Mouse (Mus musculus) MEL (cell line): ENCODE results near the gene Cfap36. TPM values are rescaled to one million over a fixed set of nuclear protein-coding genes. Genes with fewer than 3 reads are reported as not detected.

Source experiments
- DNase-seq: peaks from one replicate; pipeline ENCODE4 v3.0.0; 2011; ENCODE audit warnings: low read depth, low spot score
- H3K27ac ChIP-seq: 2 replicates; pipeline ENCODE4 v1.5.1; 2012; ENCODE audit warnings: low read depth, mild to moderate bottlenecking, control low read depth, low read length, moderate library complexity; ENCODE audit not compliant: control insufficient read depth
- H3K27me3 ChIP-seq, 2 experiments: fragments of 150-350 bp in 1 of 2; sonication (generic) in 1 of 2; 2 replicates each; pipeline ENCODE4 v1.6.1; 2012; ENCODE audit warnings: low read length in 2 of 2, mild to moderate bottlenecking in 2 of 2, improper control_type of control experiment in 1 of 2, moderate library complexity in 1 of 2; ENCODE audit not compliant: insufficient read depth in 2 of 2, control insufficient read depth in 1 of 2
- H3K36me3 ChIP-seq, 2 experiments: 2 replicates each; pipeline ENCODE4 v1.6.1; 2012 to 2014; ENCODE audit warnings: low read length in 2 of 2, improper control_type of control experiment in 1 of 2, inconsistent platforms in 1 of 2, mild to moderate bottlenecking in 1 of 2; ENCODE audit not compliant: insufficient read depth in 2 of 2, control insufficient read depth in 1 of 2
- H3K4me1 ChIP-seq, 2 experiments: fragments of 150-350 bp in 1 of 2; sonication (generic) in 1 of 2; 2 replicates each; pipeline ENCODE4 v1.6.1; 2012; ENCODE audit warnings: low read length in 2 of 2, improper control_type of control experiment in 1 of 2, mild to moderate bottlenecking in 1 of 2; ENCODE audit not compliant: insufficient read depth in 2 of 2, control insufficient read depth in 1 of 2
- H3K4me3 ChIP-seq, 2 experiments: fragments of 150-350 bp in 1 of 2; sonication (generic) in 1 of 2; 2 replicates each; pipeline ENCODE4 v1.5.1; 2012; ENCODE audit warnings: low read depth in 2 of 2, low read length in 2 of 2, mild to moderate bottlenecking in 2 of 2, moderate library complexity in 2 of 2, control low read depth in 1 of 2, improper control_type of control experiment in 1 of 2; ENCODE audit not compliant: control insufficient read depth in 1 of 2, insufficient read depth in 1 of 2
- H3K79me2 ChIP-seq: 2 replicates; pipeline ENCODE4 v1.6.1; 2012; ENCODE audit warnings: mild to moderate bottlenecking, low read length, moderate library complexity; ENCODE audit not compliant: control insufficient read depth, poor library complexity, insufficient read depth
- H3K9ac ChIP-seq: 2 replicates; pipeline ENCODE4 v1.6.1; 2012; ENCODE audit warnings: low read depth, mild to moderate bottlenecking, control low read depth, low read length, moderate library complexity; ENCODE audit not compliant: control insufficient read depth, poor library complexity, severe bottlenecking
- H3K9me3 ChIP-seq: fragments of 150-350 bp; sonication (generic); replicated peaks from 2 replicates; pipeline ENCODE4 v1.6.1; 2012; ENCODE audit warnings: mild to moderate bottlenecking, low read length, improper control_type of control experiment, moderate library complexity; ENCODE audit not compliant: insufficient read depth
- CHD2 ChIP-seq: IDR thresholded peaks from 2 replicates; pipeline ENCODE4 v1.6.1; 2011; ENCODE audit warnings: low read length, improper control_type of control experiment
- ELF1 ChIP-seq: IDR thresholded peaks from 2 replicates; pipeline ENCODE4 v1.6.1; 2014; ENCODE audit warnings: low read depth, mild to moderate bottlenecking, inconsistent platforms, low read length, improper control_type of control experiment, moderate library complexity
- EP300 ChIP-seq, 2 experiments: IDR thresholded peaks; 2 replicates each; pipeline ENCODE4 v1.6.1; 2011; ENCODE audit warnings: improper control_type of control experiment in 2 of 2, low read length in 2 of 2, low read depth in 1 of 2, mild to moderate bottlenecking in 1 of 2
- ETS1 ChIP-seq: IDR thresholded peaks from 2 replicates; pipeline ENCODE4 v1.6.1; 2012; ENCODE audit warnings: low read depth, mild to moderate bottlenecking, inconsistent platforms, low read length, improper control_type of control experiment, moderate library complexity
- GATA1 ChIP-seq: IDR thresholded peaks from 2 replicates; pipeline ENCODE4 v1.6.1; 2011; ENCODE audit warnings: low read depth, low read length, improper control_type of control experiment
- HCFC1 ChIP-seq: IDR thresholded peaks from 2 replicates; pipeline ENCODE4 v1.6.1; 2012; ENCODE audit warnings: low read depth, mild to moderate bottlenecking, inconsistent platforms, low read length, improper control_type of control experiment, moderate library complexity
- KAT2A ChIP-seq: conservative IDR thresholded peaks from 2 replicates; pipeline ENCODE4 v1.6.1; 2012; ENCODE audit warnings: low read depth, low read length, improper control_type of control experiment, inconsistent platforms
- MAFK ChIP-seq: IDR thresholded peaks from 2 replicates; pipeline ENCODE4 v1.6.1; 2011; ENCODE audit warnings: low read depth, mild to moderate bottlenecking, low read length, improper control_type of control experiment, borderline replicate concordance
- MAX ChIP-seq: IDR thresholded peaks from 2 replicates; pipeline ENCODE4 v1.6.1; 2011; ENCODE audit warnings: low read length, improper control_type of control experiment
- MEF2A ChIP-seq: IDR thresholded peaks from 2 replicates; pipeline ENCODE4 v1.6.1; 2014; ENCODE audit warnings: low read depth, mild to moderate bottlenecking, inconsistent platforms, low read length, improper control_type of control experiment; ENCODE audit not compliant: poor library complexity, insufficient replicate concordance, severe bottlenecking; ENCODE audit errors: extremely low read depth
- MXI1 ChIP-seq: IDR thresholded peaks from 2 replicates; pipeline ENCODE4 v1.6.1; 2011; ENCODE audit warnings: mild to moderate bottlenecking, low read depth, low read length, improper control_type of control experiment
- MYC ChIP-seq: IDR thresholded peaks from 2 replicates; pipeline ENCODE4 v1.6.1; 2011; ENCODE audit warnings: low read depth, mild to moderate bottlenecking, low read length, improper control_type of control experiment, moderate library complexity
- POLR2A ChIP-seq, 2 experiments: IDR thresholded peaks; 2 replicates each; pipeline ENCODE4 v1.6.1; 2011 to 2012; ENCODE audit warnings: low read length in 2 of 2, mild to moderate bottlenecking in 2 of 2, control low read depth in 1 of 2, improper control_type of control experiment in 1 of 2, low read depth in 1 of 2, moderate library complexity in 1 of 2; ENCODE audit not compliant: control insufficient read depth in 1 of 2, insufficient read depth in 1 of 2, poor library complexity in 1 of 2
- POLR2AphosphoS2 ChIP-seq: IDR thresholded peaks from 2 replicates; pipeline ENCODE4 v1.6.1; 2011; ENCODE audit warnings: low read length, improper control_type of control experiment
- POLR2AphosphoS5 ChIP-seq: IDR thresholded peaks from 2 replicates; pipeline ENCODE4 v1.6.1; 2012; ENCODE audit warnings: low read depth, borderline replicate concordance, mild to moderate bottlenecking, inconsistent platforms, low read length, moderate library complexity, mixed read lengths
- SIN3A ChIP-seq: IDR thresholded peaks from 2 replicates; pipeline ENCODE4 v1.6.1; 2012; ENCODE audit warnings: low read length, improper control_type of control experiment, inconsistent platforms
- SMC3 ChIP-seq: IDR thresholded peaks from 2 replicates; pipeline ENCODE4 v1.6.1; 2011; ENCODE audit warnings: low read depth, low read length, improper control_type of control experiment
- TBP ChIP-seq: IDR thresholded peaks from 2 replicates; pipeline ENCODE4 v1.8.0; 2011; ENCODE audit warnings: low read depth, low read length, improper control_type of control experiment
- USF1 ChIP-seq: IDR thresholded peaks from 2 replicates; pipeline ENCODE4 v1.6.1; 2014; ENCODE audit warnings: low read depth, mild to moderate bottlenecking, inconsistent platforms, low read length, improper control_type of control experiment, moderate library complexity
- USF2 ChIP-seq, 2 experiments: IDR thresholded peaks; 2 replicates each; pipeline ENCODE4 v1.6.1; 2011 to 2012; ENCODE audit warnings: improper control_type of control experiment in 2 of 2, low read length in 2 of 2, borderline replicate concordance in 1 of 2, inconsistent platforms in 1 of 2, low read depth in 1 of 2, mild to moderate bottlenecking in 1 of 2; ENCODE audit not compliant: insufficient read depth in 1 of 2
- polyA plus RNA-seq, 2 experiments: library from polyadenylated mRNA; stranded (reverse) in 1 of 2; unstranded in 1 of 2; fragments of >175 nt in 1 of 2; fragments of >200 nt in 1 of 2; gene quantifications; 2 replicates each; pipeline versions ENCODE4 v1.2.1 to v1.2.4; 2012; ENCODE audit warnings: low replicate concordance in 2 of 2, low read depth in 1 of 2; ENCODE audit not compliant: insufficient read length in 2 of 2, insufficient read depth in 1 of 2, missing spikeins in 1 of 2
- total RNA-seq: library from RNA; depleted of rRNA; stranded (reverse); fragments of 300-350 nt; gene quantifications from 2 replicates; pipeline ENCODE4 v1.2.3, GENCODE M21; 2012; rRNA removed

Cfap36 gene
- total and polyA plus RNA-seq, 3 experiments, result 17.8 to 18.8 TPM; not detected in 1

- TF ChIP-seq EP300 (IDR thresholded peaks at IDR 0.05; ENCODE audit: low read depth in 1 of 2, low read length in 2 of 2) (0 out of 4 replicates have a peak, but pooled peaks of 1 of the 2 experiments have one; percentile 34), KAT2A (peak; percentile 82), SIN3A (peak; percentile 95)
- TF ChIP-seq, all 39 proteins: peak for 20
Observed at GRCm38 (mm10) chr11:29172563-29173124, 74.6 kb downstream of the Cfap36 start, which contains the start of gene Ppp4r3b (continued).

- H3K9me3 ChIP-seq, result no peaks in the 10 kb centered on the region
- H3K27me3 ChIP-seq, result no peaks in the 10 kb centered on the region
- peak; percentile 80 for DNase-seq
- H3K9ac ChIP-seq, result peak overlapping the region; percentile 83
- H3K36me3 ChIP-seq, result peaks cover 9 to 20% of the 10 kb centered on the region in 2 experiments
- TF ChIP-seq SIN3A (peak; percentile 83), TBP (peak; percentile 29; the same call in 1 of the 2 replicates), MAFK (no peak), ELF1 (no peak), MXI1 (peak; percentile 97), MYC (peak; percentile 95), USF2 (IDR thresholded peaks at IDR 0.05; ENCODE audit: borderline replicate concordance in 1 of 2, insufficient read depth in 1 of 2, low read depth in 1 of 2, low read length in 2 of 2) (no peak), HCFC1 (peak; percentile 89), POLR2AphosphoS2 (peak; percentile 2; the same call in 1 of the 2 replicates), ETS1 (no peak), CHD2 (no peak; the same call in 1 of the 2 replicates), GATA1 (no peak), MEF2A (no peak), POLR2A (IDR thresholded peaks at IDR 0.05; ENCODE audit: control insufficient read depth in 1 of 2, insufficient read depth in 1 of 2, low read depth in 1 of 2, low read length in 2 of 2, poor library complexity in 1 of 2) (peak in 1 of 2 experiments; percentile 38; a peak in 2 of 4 replicates), MAX (peak; percentile 93), POLR2AphosphoS5 (no peak), USF1 (peak; percentile 45; the same call in 1 of the 2 replicates), SMC3 (0 out of 2 replicates have a peak, but pooled peaks have one; percentile 7)
- H3K4me3 ChIP-seq, result peak overlapping the region; percentile 79 to 80
- peaks cover 14 to 23% of the 10 kb centered on the region in 2 experiments; a peak in 3 of 4 replicates for H3K4me1 ChIP-seq
- peak overlapping the region; percentile 67 for H3K27ac ChIP-seq
- peaks cover 34% of the 10 kb centered on the region for H3K79me2 ChIP-seq
Observed at GRCm38 (mm10) chr11:29171959-29172391, 75.2 kb downstream of the Cfap36 start.

Other genes with a start within 250 kb of the Cfap36 start
- 85.0 and 87.4 TPM in 2 replicates for gene Pnpt1, start 116.7 kb downstream of the Cfap36 start, total RNA-seq
- gene Pnpt1, start 116.7 kb downstream of the Cfap36 start, polyA plus RNA-seq, result 10 to 100 TPM in 1 of 2 experiments, not detected in 1; 56.2 TPM
- gene Ppp4r3b, start 74.5 kb downstream of the Cfap36 start, total RNA-seq, result 95.7 and 98.0 TPM in 2 replicates
- 100 to 1,000 TPM in 1 of 2 experiments, 10 to 100 TPM in 1; 58.9 to 145 TPM for gene Ppp4r3b, start 74.5 kb downstream of the Cfap36 start, polyA plus RNA-seq
- gene Ccdc88a, start 126.2 kb upstream of the Cfap36 start, total RNA-seq, result 4.0 and 4.4 TPM in 2 replicates
- 100 to 1,000 TPM in 1 of 2 experiments, 1 to 10 TPM in 1; 5.9 to 225 TPM for gene Ccdc88a, start 126.2 kb upstream of the Cfap36 start, polyA plus RNA-seq